Mouse (Mus musculus): ENCODE data around the gene Iqsec1.

Gene Iqsec1

GRCm38 (mm10) chr6:90623456-90623836 lies 365.0 kb downstream of the Iqsec1 start:
- Histone ChIP-seq H3K36me3 (ENCODE audit: control insufficient read depth, insufficient read depth, low read length, poor library complexity, severe bottlenecking) (no peaks in the 10 kb centered on the region), H3K27me3 (ENCODE audit: control insufficient read depth, insufficient read depth, low read length, poor library complexity, severe bottlenecking) (no peaks in the 10 kb centered on the region)
- no peak for DNase-seq (ENCODE audit: low read depth, low spot score)

- no peak for DNase-seq (ENCODE audit: low read depth, low spot score)
- H3K36me3 ChIP-seq (ENCODE audit: control insufficient read depth, insufficient read depth, low read length, poor library complexity, severe bottlenecking) = no peaks in the 10 kb centered on the region
- no peaks in the 10 kb centered on the region for H3K27me3 ChIP-seq (ENCODE audit: control insufficient read depth, insufficient read depth, low read length, poor library complexity, severe bottlenecking)
Measured at GRCm38 (mm10) chr6:90622758-90623455, 365.6 kb downstream of the Iqsec1 start.

DNA sequence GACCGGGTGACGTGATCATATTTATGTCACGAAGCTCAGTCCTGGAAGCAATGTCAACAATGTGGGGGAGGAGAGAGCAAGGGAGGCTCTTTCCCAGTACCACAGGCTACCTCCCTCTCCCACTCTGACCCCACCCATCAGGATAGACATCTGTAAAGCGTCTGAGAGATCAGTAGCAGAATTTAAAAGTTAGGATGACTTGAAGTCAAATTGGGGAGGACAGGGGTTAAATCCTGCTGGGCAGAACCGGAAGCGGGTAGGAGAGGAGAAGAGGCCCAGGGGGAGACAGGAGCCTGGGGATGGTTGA lies 366.9 kb downstream of the Iqsec1 start:
- Histone ChIP-seq H3K27me3 (ENCODE audit: control insufficient read depth, insufficient read depth, low read length, poor library complexity, severe bottlenecking) (no peaks in the 10 kb centered on the region), H3K36me3 (ENCODE audit: control insufficient read depth, insufficient read depth, low read length, poor library complexity, severe bottlenecking) (no peaks in the 10 kb centered on the region)
- no peak for DNase-seq (ENCODE audit: low read depth, low spot score)

- no peak for DNase-seq (ENCODE audit: low read depth, low spot score)
- Histone ChIP-seq H3K27me3 (ENCODE audit: control insufficient read depth, insufficient read depth, low read length, poor library complexity, severe bottlenecking) (no peaks in the 10 kb centered on the region), H3K36me3 (ENCODE audit: control insufficient read depth, insufficient read depth, low read length, poor library complexity, severe bottlenecking) (no peaks in the 10 kb centered on the region)
Measured at GRCm38 (mm10) chr6:90620791-90621583, 367.5 kb downstream of the Iqsec1 start.

GRCm38 (mm10) chr6:90619936-90620335 lies 368.5 kb downstream of the Iqsec1 start:
- DNase-seq (ENCODE audit: low read depth, low spot score) = no peak
- H3K27me3 ChIP-seq (ENCODE audit: control insufficient read depth, insufficient read depth, low read length, poor library complexity, severe bottlenecking) = no peaks in the 10 kb centered on the region
- H3K36me3 ChIP-seq (ENCODE audit: control insufficient read depth, insufficient read depth, low read length, poor library complexity, severe bottlenecking) = no peaks in the 10 kb centered on the region

- H3K36me3 ChIP-seq (ENCODE audit: control insufficient read depth, insufficient read depth, low read length, poor library complexity, severe bottlenecking) = no peaks in the 10 kb centered on the region
- no peak for DNase-seq (ENCODE audit: low read depth, low spot score)
- no peaks in the 10 kb centered on the region for H3K27me3 ChIP-seq (ENCODE audit: control insufficient read depth, insufficient read depth, low read length, poor library complexity, severe bottlenecking)
Measured at GRCm38 (mm10) chr6:90618821-90619636, 369.5 kb downstream of the Iqsec1 start.

DNA sequence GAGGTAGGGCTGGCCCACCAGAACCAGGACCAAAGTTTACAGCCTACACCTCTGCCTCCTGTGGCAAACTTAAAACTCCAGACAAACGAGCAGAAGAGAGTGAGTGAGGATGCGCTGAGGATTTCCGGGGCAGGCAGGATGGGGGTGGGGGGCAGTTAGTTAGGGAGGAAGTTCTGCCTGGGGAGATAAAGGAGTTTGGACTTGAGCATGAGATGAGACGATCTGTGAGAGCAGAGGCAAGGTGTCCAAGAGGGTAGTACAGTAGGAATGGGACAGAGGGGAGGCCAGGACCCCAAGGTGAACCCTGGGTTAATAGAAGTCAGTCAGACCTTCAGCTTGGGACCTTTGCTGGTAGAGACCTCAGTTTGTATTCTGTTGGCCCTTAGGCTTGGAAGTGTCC lies 370.2 kb downstream of the Iqsec1 start:
- no peaks in the 10 kb centered on the region for H3K36me3 ChIP-seq (ENCODE audit: control insufficient read depth, insufficient read depth, low read length, poor library complexity, severe bottlenecking)
- no peak for DNase-seq (ENCODE audit: low read depth, low spot score)
- H3K27me3 ChIP-seq (ENCODE audit: control insufficient read depth, insufficient read depth, low read length, poor library complexity, severe bottlenecking) = no peaks in the 10 kb centered on the region

DNA sequence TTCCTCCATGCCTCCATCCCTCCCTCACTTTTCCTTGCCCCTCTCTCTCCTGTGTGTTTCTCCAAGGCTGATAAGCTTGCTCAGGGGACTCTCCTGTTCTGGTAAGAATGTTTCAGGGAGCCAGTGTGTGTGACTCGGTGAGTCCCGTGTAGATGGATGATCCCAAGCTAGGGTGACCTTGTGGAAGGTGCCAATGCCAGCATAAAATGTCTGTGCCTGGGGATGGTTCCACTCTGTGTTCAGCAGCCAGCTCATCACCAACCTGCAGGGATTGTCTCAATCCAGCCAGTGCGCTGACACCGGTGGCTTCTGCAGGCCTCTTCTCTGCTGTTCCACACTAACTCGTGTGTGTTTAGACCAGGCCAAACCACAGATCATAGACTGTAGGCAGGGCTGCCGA lies 372.0 kb downstream of the Iqsec1 start:
- no peak for DNase-seq (ENCODE audit: low read depth, low spot score)
- no peaks in the 10 kb centered on the region for H3K27me3 ChIP-seq (ENCODE audit: control insufficient read depth, insufficient read depth, low read length, poor library complexity, severe bottlenecking)

DNA sequence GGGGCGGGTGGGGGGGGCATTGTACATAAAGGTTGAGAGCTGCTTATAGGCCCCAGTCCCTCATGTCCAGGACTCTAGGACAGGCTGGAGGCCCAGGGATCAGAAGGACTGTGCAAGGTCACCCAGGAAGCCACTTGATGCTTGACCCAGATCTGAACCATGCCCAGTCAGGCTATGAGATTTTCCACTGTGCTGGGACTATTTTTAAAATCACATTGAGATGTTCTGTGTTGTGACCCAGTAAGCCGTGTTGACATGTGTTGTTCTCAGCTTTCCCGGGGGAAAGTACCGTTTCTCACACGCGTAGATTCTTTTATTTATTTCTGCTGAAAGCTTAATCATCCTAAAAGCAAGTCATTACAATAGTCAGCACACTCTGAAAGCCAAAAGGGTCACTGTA lies 372.5 kb downstream of the Iqsec1 start:
- Histone ChIP-seq H3K36me3 (ENCODE audit: control insufficient read depth, insufficient read depth, low read length, poor library complexity, severe bottlenecking) (no peaks in the 10 kb centered on the region), H3K27me3 (ENCODE audit: control insufficient read depth, insufficient read depth, low read length, poor library complexity, severe bottlenecking) (no peaks in the 10 kb centered on the region)
- no peak for DNase-seq (ENCODE audit: low read depth, low spot score)

More for the DNA sequence above, 372.0 kb downstream of the Iqsec1 start:
- H3K36me3 ChIP-seq (ENCODE audit: control insufficient read depth, insufficient read depth, low read length, poor library complexity, severe bottlenecking) = no peaks in the 10 kb centered on the region

DNA sequence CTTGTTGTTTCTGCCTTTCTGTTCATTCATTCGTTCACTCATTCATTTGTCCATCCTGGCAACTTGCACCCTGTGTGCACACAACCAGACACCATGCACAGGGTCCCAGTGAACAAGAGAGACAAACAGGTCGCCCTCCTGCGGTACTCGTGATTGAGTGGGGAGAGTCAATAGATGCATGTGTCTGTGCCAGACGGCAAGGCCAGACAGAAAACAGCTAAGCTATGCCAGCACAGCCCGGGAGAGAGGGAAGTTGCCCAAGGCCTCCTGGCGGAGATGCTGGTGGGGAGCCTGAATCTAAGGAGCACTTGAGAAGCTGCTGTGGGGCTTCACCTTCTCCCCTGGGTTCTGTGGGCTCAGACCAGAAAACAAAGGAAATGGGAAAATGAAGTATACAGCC lies 373.1 kb downstream of the Iqsec1 start:
- Histone ChIP-seq H3K27me3 (ENCODE audit: control insufficient read depth, insufficient read depth, low read length, poor library complexity, severe bottlenecking) (no peaks in the 10 kb centered on the region), H3K36me3 (ENCODE audit: control insufficient read depth, insufficient read depth, low read length, poor library complexity, severe bottlenecking) (no peaks in the 10 kb centered on the region)
- DNase-seq (ENCODE audit: low read depth, low spot score) = no peak

DNA sequence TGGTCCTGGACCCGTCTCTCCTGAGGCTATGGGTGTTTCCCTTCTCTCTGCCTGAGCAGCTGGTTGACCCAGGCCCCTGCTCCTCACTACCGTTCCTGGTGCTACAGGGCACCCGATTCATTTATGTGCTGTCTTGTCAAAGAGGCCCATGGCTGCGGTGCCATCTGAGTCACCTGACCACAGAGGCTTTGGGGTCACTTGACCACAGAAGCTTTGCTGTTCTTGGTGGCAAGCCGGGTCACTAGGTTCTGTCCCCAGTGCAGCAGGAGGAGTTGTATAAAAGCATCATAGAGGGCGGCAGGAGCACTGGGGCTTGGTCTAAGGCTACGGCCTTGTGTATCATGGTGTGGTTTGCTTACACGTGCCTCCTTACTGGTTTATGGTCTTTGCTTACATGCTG lies 375.2 kb downstream of the Iqsec1 start:
- Histone ChIP-seq H3K36me3 (ENCODE audit: control insufficient read depth, insufficient read depth, low read length, poor library complexity, severe bottlenecking) (no peaks in the 10 kb centered on the region), H3K27me3 (ENCODE audit: control insufficient read depth, insufficient read depth, low read length, poor library complexity, severe bottlenecking) (no peaks in the 10 kb centered on the region)
- no peak for DNase-seq (ENCODE audit: low read depth, low spot score)

- DNase-seq (ENCODE audit: low read depth, low spot score) = no peak
- Histone ChIP-seq H3K36me3 (ENCODE audit: control insufficient read depth, insufficient read depth, low read length, poor library complexity, severe bottlenecking) (no peaks in the 10 kb centered on the region), H3K27me3 (ENCODE audit: control insufficient read depth, insufficient read depth, low read length, poor library complexity, severe bottlenecking) (no peaks in the 10 kb centered on the region)
Measured at GRCm38 (mm10) chr6:90610248-90610647, 378.2 kb downstream of the Iqsec1 start.

DNA sequence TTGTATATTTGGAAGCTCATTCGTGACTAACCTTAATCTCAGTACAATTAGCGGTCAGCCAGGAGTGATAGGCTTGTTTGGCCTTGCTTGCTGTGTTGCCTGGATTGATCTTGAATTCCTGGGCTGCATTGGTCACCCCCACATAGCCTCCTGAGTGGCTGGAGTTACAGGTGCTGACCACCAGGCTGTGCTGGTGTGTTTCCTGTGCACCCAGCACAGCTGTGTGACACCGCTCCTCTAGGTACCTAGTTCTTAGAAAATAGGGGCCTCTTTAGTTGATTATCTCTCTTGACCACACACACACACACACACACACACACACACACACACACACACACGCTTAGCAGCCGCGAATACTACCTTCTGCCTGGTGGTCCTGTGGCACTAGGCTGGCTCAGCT lies 380.3 kb downstream of the Iqsec1 start:
- DNase-seq (ENCODE audit: low read depth, low spot score) = no peak

GRCm38 (mm10) chr6:90607196-90607595 lies 381.3 kb downstream of the Iqsec1 start:
- DNase-seq (ENCODE audit: low read depth, low spot score) = peak; percentile 85
- H3K36me3 ChIP-seq (ENCODE audit: control insufficient read depth, insufficient read depth, low read length, poor library complexity, severe bottlenecking) = no peaks in the 10 kb centered on the region
- H3K27me3 ChIP-seq (ENCODE audit: control insufficient read depth, insufficient read depth, low read length, poor library complexity, severe bottlenecking) = no peaks in the 10 kb centered on the region

More for the DNA sequence above, 380.3 kb downstream of the Iqsec1 start:
- H3K27me3 ChIP-seq (ENCODE audit: control insufficient read depth, insufficient read depth, low read length, poor library complexity, severe bottlenecking) = no peaks in the 10 kb centered on the region
- no peaks in the 10 kb centered on the region for H3K36me3 ChIP-seq (ENCODE audit: control insufficient read depth, insufficient read depth, low read length, poor library complexity, severe bottlenecking)

GRCm38 (mm10) chr6:90606538-90606937 lies 381.9 kb downstream of the Iqsec1 start:
- Histone ChIP-seq H3K36me3 (ENCODE audit: control insufficient read depth, insufficient read depth, low read length, poor library complexity, severe bottlenecking) (no peaks in the 10 kb centered on the region), H3K27me3 (ENCODE audit: control insufficient read depth, insufficient read depth, low read length, poor library complexity, severe bottlenecking) (no peaks in the 10 kb centered on the region)
- DNase-seq (ENCODE audit: low read depth, low spot score) = peak; percentile 91

All from splenic B cell, adult 2 months (primary cell).